Mouse (Mus musculus) heart, adult 2 months (tissue): ENCODE results near the gene Rnase10.

Source experiments
- EP300 ChIP-seq: fragments of 200-500 bp; IDR thresholded peaks from 2 replicates; pipeline ENCODE4 v1.6.1; 2011; ENCODE audit warnings: low read depth, low read length, control low read depth; ENCODE audit not compliant: insufficient read depth
- POLR2A ChIP-seq: fragments of 200-500 bp; IDR thresholded peaks from 2 replicates; pipeline ENCODE4 v1.6.1; 2011; ENCODE audit warnings: mild to moderate bottlenecking, low read depth, low read length, control low read depth; ENCODE audit not compliant: insufficient read depth

DNA sequence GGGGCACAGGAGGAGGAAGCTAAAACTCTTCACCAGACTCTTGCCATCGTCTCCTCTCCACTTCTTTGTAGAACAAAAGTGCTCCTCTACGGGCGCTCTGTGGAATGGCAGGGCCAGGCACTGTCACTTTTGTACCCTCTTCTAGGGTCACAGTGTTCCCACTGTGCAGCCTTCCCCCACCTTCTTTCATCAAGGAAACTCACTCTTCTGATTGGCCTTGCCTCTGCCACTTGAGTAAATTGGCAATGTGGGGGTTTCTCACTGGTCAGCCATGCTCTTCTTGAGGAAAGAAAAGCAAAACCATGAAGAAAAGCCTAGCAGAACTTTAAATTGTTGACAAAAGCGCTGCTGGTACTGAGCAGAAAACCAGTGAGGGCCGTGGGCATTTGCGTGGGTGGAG lies 34.2 kb downstream of the Rnase10 start, which contains the start of gene Rnase9:
- no peak for TF ChIP-seq POLR2A
- no peak for TF ChIP-seq EP300
